Mouse (Mus musculus) retina, adult 2 months (tissue): ENCODE results near the gene Dcakd.
A peak's percentile ranks its signal among the peaks of the same experiment; 100 is the strongest.

Experiments
- DNase-seq: peaks from one replicate; pipeline ENCODE4 v3.0.0-alpha.2; 2012; ENCODE audit warnings: low read depth, low spot score

The Dcakd gene

DNA sequence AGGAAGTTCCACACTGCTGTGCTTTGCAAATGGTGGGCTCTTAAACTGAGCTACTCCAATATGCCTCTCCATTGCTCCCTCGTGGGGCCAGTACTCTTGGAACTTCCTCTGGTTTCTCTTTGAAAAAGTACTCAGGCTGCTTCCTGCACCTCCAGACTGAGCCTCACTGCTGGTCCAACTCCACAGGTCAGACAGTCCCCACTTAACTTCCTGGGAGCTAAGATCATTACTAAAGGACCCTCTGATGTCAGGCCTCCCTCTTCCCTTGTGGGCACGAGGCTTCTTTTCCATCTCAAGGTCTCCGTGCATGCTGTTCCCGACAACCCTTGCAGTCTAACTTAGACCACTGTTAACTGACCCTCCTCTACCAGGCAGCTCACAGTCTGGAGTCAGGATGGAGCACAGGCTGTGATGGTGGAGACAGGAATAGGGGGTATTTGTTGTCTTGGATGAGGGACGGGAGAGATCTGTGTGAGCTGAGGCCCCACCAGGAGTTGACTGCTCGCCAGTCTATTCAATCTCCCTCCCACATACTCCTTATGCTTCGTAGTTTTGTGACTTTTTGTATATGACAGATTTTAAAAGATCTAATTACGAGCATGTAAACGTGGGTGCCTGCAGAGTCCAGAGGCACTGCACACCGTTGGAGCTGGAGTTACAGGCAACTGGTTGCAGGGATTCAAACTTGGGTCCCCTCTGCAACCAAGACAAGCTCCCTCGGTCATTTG is 22.7 kb downstream of the Dcakd start:
- no peak for DNase-seq

GRCm38 (mm10) chr11:103004852-103005251 is 23.3 kb downstream of the Dcakd start:
- no peak for DNase-seq

DNA sequence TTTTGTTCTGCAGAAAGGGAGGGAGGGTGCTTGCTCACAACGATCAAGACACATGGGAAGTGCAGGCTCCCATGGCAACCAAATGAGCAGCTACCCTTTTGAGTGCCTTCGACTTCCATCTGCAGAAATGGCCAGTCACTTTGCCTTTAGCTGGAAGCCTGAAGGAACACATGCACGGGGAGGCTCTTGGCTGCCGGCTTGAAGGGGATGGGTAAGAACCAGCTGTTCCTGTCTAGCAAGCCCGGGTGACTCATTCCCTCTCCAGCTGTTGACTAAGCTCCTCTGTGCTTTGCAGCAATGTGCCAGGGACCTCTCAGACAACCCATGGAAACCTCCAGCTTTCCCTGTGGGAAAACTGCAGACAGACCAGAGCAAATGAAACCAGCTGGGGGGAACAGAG is 24.9 kb downstream of the Dcakd start:
- no peak for DNase-seq

DNA sequence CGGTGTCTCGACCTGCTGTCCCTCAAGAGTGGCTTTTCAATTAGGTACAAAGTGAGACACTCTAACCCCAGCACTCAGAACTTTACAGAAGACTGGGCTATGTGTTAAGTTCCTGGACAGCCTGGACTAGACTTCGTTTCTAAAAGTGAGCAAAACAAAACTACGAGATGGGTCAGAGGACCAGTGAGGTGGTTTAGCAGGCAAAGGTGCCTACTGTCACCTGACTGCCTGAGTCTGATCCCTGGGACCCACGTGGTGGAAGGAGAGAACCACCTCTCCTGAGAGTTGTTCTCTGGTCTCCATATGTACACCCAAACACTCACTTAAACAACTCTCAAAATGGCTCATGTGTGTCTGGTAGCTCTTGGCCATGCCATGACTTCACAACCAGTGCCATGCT is 27.1 kb downstream of the Dcakd start:
- DNase-seq = no peak

DNA sequence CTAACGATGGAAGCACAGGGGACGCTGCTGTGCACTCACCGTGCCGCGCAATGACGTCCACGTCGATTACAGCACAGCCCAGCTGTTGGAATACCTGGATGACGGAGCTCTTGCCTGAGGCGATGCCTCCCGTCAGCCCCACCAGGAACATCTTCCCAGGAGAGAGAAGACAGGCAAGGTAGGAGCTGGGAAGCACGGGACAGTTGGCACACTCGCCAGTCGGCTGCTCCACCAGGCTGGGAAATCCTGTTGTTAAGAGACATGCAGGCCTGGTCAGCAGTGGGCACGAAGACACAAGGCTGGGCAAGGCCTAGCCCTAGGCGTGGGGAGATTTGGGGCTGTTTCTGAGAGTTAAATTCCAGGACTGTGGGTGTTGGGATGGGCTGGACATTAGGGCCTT is 28.0 kb downstream of the Dcakd start:
- no peak for DNase-seq

DNA sequence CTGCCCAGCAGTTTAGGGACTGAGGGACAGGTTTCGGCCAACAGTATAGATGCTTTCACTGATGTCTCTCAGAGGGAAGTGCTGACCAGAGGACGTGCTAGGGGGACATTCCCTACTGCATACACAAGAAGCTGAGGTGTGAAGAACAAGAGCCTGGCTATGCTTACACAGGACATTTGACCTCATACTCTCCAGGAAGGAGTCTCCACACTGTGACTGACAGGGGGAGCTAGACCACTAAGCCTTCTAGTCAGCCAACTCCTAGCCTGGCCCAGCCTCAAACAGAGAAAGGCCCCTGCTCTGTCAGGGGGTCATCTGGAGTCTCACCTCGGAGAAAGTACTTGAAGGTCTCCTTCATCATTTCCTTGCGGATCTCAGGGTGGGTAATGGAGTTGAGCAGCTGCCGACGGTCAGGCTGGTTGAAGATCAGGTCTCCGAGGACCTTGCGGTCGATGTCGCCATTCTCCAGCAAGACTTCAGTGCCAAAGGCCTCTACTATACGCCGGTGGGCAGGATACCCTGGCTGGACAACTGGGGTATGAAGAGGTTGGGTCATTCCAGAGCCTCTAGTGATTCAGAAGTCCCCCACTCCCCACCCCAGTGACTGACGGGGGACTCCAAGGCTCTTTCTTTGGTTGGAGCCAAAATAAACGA is 28.7 kb downstream of the Dcakd start:
- no peak for DNase-seq

DNA sequence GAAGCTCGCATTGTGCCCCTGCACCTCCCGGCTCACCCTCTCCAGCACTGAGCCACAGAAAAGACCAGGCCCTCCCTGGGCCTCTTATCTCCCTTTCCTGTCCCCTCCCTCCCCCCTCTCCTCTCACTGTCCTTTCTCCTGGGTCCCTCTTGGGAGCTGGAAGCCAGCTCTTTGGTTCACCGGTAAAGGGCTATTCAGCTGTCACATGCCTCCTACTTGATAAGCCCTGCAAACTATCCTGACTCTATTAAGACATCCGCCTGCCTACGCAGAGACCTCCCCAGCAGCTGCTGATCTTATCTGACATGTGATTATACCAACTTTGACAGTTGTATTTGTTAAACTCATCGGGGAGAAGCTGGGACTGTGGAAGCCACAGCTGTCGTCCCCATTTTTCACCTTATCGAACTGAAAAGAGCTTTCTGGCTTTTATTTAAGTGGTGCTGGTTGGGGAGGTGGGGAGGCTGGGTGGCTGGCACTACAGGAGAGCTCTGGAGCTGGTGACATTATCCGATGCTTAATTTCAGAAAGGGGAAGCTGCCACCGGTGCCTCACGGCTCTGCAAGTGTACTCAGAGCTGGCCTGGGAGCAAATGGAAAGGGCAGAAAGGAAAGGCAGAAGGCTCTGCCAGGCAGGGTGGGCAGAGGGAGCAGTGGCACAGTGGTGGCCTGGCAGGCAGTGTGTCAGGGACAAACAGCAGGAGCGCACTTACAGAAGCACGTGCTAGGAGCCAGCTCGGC is 29.4 kb downstream of the Dcakd start:
- no peak for DNase-seq

DNA sequence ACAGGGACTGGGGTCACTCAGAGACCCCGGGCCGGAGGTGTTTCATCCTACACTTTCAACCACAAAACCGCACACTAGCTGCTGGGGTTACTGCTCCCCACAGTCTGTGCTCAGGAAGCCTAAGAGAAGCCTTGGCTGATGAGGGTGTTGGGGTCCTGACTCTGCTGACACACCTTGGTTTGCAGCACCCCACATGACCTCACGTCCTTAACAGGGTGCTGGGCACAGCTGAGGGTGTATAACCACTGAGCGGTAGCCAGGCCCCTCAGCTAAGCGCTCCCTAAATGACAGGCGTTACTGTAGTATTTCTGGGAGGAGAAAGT is 29.9 kb downstream of the Dcakd start:
- DNase-seq = no peak

GRCm38 (mm10) chr11:102996991-102997770 is 31.0 kb downstream of the Dcakd start:
- DNase-seq = no peak

DNA sequence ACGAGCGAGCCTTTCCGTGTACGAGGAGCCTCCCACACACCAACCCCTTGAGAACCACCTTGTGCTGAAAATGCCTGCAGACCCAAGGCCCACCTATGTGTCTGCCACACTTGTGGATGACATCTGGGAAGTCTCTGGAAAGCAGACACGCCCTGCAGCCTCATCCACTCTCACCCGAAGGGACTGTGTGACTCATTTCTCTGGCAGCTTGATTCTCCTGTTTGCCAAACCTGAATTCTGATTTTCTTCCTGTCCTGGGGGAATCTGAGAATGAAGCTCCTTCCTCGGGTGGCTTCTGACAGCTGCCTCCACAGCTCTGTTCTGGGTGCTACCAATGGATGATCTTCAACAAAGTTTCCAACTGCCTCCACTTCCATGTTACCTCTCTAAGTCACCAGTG is 31.7 kb downstream of the Dcakd start:
- no peak for DNase-seq

GRCm38 (mm10) chr11:102994952-102995351 is 33.2 kb downstream of the Dcakd start:
- DNase-seq = no peak

- DNase-seq = no peak
Measured at GRCm38 (mm10) chr11:102993420-102994029, 34.6 kb downstream of the Dcakd start.

DNA sequence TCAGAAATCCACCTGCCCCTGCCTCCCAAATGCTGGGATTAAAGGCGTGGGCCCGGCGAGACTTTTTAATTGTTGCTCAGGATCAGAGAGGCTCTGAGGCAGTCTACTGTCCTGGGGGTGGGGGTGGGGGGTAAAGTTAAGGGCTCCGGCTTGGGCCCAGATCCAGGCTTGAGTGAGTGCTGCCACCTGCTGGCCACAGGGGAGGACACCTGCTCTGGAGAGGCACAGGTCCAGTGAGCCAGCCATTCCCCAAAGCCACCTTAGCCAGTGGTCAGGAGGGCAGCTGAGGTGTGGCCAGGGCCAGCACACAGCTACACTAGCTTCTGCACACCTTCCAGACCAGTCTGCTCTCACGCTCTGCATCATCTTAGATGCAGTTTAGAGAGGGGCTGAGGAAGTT is 35.2 kb downstream of the Dcakd start:
- peak; percentile 55 for DNase-seq

GRCm38 (mm10) chr11:102991681-102992080 is 36.5 kb downstream of the Dcakd start:
- no peak for DNase-seq

- no peak for DNase-seq
Measured at GRCm38 (mm10) chr11:102990152-102990663, 37.9 kb downstream of the Dcakd start.

DNA sequence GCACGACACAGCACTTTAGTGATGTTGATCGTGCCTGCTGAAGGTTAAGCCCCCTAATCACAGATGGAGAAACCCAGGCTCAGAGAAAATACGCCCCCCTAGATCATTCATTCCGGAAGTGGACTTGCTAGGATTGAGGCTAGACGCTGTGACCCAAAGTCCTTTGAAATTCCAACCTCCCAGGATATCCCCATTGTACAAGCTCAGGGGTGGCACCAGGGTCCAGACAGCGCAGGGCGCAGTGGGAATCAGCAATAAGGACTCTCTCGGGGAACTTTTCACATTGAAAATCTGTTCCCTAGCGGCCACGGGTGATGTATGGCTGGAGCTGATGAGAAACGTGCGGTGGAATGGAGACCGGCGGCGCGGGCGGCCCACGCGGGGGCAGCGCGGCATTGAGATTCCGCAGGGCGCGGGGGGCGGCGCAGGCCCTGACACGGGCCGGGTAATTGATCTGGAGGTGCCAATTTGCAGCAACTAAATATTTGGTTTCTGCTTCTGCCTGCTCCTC is 38.4 kb downstream of the Dcakd start:
- DNase-seq = no peak

- no peak for DNase-seq
Measured at GRCm38 (mm10) chr11:102985160-102985559, 43.0 kb downstream of the Dcakd start.

- no peak for DNase-seq
Measured at GRCm38 (mm10) chr11:102984615-102985014, 43.5 kb downstream of the Dcakd start.

DNA sequence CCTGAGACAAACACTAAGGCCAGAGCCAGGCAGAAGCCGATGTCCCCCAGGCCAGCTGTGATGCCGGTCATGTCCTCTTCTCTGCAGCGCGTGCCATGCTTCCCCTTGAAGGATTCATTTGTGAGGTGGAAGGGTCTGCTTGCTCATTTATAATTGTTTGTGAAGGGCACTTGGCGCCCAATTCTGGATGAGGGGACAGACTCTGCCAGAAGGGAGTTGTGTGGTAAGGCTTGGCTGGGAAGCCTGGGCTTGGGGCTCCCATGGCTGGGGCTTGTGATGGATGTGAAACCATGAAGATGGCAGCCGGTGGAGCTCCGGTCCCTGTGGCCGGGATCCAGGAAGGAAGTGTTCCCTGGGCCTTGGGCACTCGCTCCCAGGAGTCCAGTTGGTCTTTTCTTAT is 44.0 kb downstream of the Dcakd start:
- no peak for DNase-seq

DNA sequence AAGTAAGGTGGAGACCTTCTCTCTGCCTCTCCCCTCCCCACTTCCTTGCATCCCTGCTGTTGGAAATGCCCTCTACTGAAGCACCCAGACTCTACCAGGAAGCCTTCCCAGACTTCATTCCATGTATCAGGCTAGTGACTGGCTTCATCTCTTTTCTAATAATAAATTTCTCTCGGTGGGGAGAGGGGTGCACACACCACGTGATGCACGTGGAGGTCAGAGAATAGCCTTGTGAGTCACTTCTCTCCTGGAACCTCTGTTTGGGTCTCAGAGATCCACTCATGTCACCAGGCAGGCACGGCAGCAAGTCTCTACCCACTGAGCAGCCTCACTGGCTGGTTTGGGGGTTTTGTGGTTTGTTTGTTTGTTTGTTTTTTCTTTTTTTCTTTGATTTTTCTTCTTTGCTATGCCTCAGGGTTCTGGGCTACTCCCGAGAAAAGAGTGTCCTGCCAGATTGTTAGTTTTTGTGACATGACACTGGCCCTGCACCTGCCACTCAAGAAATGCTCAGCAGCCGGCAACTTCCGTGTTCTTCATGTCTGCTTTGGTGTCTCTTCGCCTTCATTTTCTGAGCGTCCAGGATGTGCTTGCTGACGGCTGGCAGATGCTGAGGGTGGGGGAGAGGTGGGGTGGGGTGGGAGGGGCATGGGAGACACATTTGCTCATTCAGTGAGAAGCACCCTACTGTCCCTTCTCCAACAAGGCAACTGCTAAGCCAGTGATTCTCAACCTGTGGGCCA is 46.8 kb downstream of the Dcakd start:
- no peak for DNase-seq
